ENCODE assay signal across 22 mouse cellular contexts in the genomic region with DNA sequence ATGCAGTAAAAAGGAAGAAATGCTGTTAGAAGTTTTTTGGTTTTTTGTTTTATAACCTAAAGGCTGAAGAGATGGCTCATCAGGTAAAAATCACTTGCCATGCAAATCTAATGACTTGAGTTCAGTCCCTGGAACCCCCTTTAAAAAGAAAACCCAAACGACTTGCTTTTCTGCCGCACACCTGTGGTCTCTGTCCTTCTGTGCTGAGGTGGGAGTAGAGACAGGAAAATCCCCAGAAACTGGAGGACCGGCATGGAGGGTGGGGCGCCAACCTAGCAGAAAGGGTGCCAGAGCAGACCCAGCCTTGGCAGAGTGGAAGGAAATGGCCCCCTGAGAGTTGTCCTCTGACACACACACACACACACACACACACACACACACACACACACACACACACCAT. TPM values are rescaled to one million over a fixed set of nuclear protein-coding genes. Genes with fewer than 3 reads are reported as not detected.
"Had no signal": no experiment of that assay in that cellular context is flagged by ENCODE, and none has a peak within 500 bp of the region (broad histone marks: within the 10 kb centered on the region; RNA-seq: fewer than 3 reads in every experiment).

No protein-coding gene starts in this region.

- H3K4me3 ChIP-seq: layer of hippocampus, adult 2 months; limb, embryonic 10.5 days; limb, embryonic 13.5 days; liver, embryonic 12.5 days; liver, embryonic 15.5 days; lung, embryonic 15.5 days; megakaryocyte, embryonic 14.5 days; midbrain, embryonic 10.5 days; neural tube, embryonic 12.5 days; stomach, embryonic 15.5 days had no signal

- ATAC-seq: liver, embryonic 12.5 days had no signal

- H3K27ac ChIP-seq: layer of hippocampus, adult 2 months; limb, embryonic 10.5 days; limb, embryonic 13.5 days; liver, embryonic 12.5 days; liver, embryonic 15.5 days; lung, embryonic 15.5 days; midbrain, embryonic 10.5 days; neural tube, embryonic 12.5 days; stomach, embryonic 15.5 days had no signal

- DNase-seq: kidney, adult 9 months; kidney, postnatal 14 days; layer of hippocampus, adult 9-11 months; liver; lung, adult 18-20 months; lung, postnatal 10 days; lung, postnatal 36 days; midbrain, embryonic 14.5 days; retina, postnatal 1 day; right cerebral cortex, postnatal 25 days; spleen, adult 18-20 months; thymus, postnatal 25 days had no signal

RNA-seq across cellular contexts. Expression of a gene that starts 13.6 kb away (rescaled TPM):
- polyA plus RNA-seq: limb, embryonic 10.5 days had no signal
